Mouse (Mus musculus) thymus, adult 2 months (tissue): ENCODE measurements around the gene Klrc3. TPM values are rescaled to one million over a fixed set of nuclear protein-coding genes. Genes with fewer than 3 reads are reported as not detected.
"Not testable (repeated sequence)": the region's sequence is repeated elsewhere in the genome, so short reads cannot be mapped to it uniquely, and the experiment has no call there.

Experiments used
- DNase-seq: peaks from one replicate; pipeline ENCODE4 v3.0.0; 2021
- H3K27ac ChIP-seq: fragments of 200-500 bp; 2 replicates; pipeline ENCODE4 v1.5.1; 2012; ENCODE audit warnings: low read length, control low read depth; ENCODE audit not compliant: control insufficient read depth, insufficient read depth
- H3K27me3 ChIP-seq: fragments of 200-500 bp; 2 replicates; pipeline ENCODE4 v1.6.1; 2012; ENCODE audit warnings: mild to moderate bottlenecking, low read length, moderate library complexity, mixed read lengths; ENCODE audit not compliant: control insufficient read depth, insufficient read depth
- H3K36me3 ChIP-seq: fragments of 200-500 bp; 2 replicates; pipeline ENCODE4 v1.6.1; 2012; ENCODE audit warnings: mild to moderate bottlenecking, low read length, moderate library complexity; ENCODE audit not compliant: control insufficient read depth, insufficient read depth
- H3K4me1 ChIP-seq: fragments of 200-500 bp; replicated peaks from 2 replicates; pipeline ENCODE4 v1.6.1; 2012; ENCODE audit warnings: low read length; ENCODE audit not compliant: control insufficient read depth, insufficient read depth
- H3K4me3 ChIP-seq: fragments of 200-500 bp; 2 replicates; pipeline ENCODE4 v1.5.1; 2012; ENCODE audit warnings: mild to moderate bottlenecking, low read length, control low read depth, moderate library complexity; ENCODE audit not compliant: control insufficient read depth, insufficient read depth
- CTCF ChIP-seq: fragments of 200-500 bp; IDR thresholded peaks from 2 replicates; pipeline ENCODE4 v1.5.1; 2012; ENCODE audit warnings: mild to moderate bottlenecking, control low read depth, low read length, moderate library complexity, borderline replicate concordance; ENCODE audit not compliant: control insufficient read depth, poor library complexity, insufficient read depth; ENCODE audit errors: extremely low read depth
- POLR2A ChIP-seq: fragments of 200-500 bp; IDR thresholded peaks from 2 replicates; pipeline ENCODE4 v1.6.1; 2012; ENCODE audit warnings: mild to moderate bottlenecking, low read length, control low read depth, moderate library complexity; ENCODE audit not compliant: control insufficient read depth, poor library complexity, insufficient read depth; ENCODE audit errors: extremely low read depth
- WGBS: fragments of 180-500 bp; shearing (Covaris S2); methylation state at CpG from one replicate; pipeline ENCODE4 v1.1.7; 2018; 5-methylcytosine and 5-hydroxymethylcytosine counted together
- polyA plus RNA-seq: library from polyadenylated mRNA; depleted of rRNA; stranded (reverse); fragments of >200 nt; gene quantifications from 2 replicates; pipeline ENCODE4 v1.2.3, GENCODE M21; 2012; rRNA removed

Klrc3 gene
- polyA plus RNA-seq, result 0.40 TPM in 1 of 2 replicates, not detected in the other

- WGBS, result 95% methylated on average over 3 of the region's 3 CpGs
- not testable (repeated sequence) for H3K4me3 ChIP-seq, H3K27ac ChIP-seq, H3K4me1 ChIP-seq, H3K36me3 ChIP-seq, H3K27me3 ChIP-seq, DNase-seq
Observed at GRCm38 (mm10) chr6:129643237-129643636, at the start of gene Klrc3. Gene Klrc3, minus strand, starts transcription at chr6:129643337.

GRCm38 (mm10) chr6:129691436-129691835 is 48.3 kb upstream of the Klrc3 start:
- not testable (repeated sequence) for H3K27ac ChIP-seq, H3K4me1 ChIP-seq, H3K36me3 ChIP-seq, H3K27me3 ChIP-seq, H3K4me3 ChIP-seq, DNase-seq
- WGBS, result 85% methylated on average over 10 of the region's 10 CpGs

- DNase-seq, result peak; percentile 1
- Histone ChIP-seq H3K27me3 (no peaks in the 10 kb centered on the region), H3K36me3 (no peaks in the 10 kb centered on the region), H3K27ac (no peak overlapping the region), H3K4me3 (no peak overlapping the region), H3K4me1 (no peaks in the 10 kb centered on the region)
- 6% methylated on average over 1 of the region's 1 CpGs for WGBS
- no peak for TF ChIP-seq POLR2A
- TF ChIP-seq CTCF, result no peak
Observed at GRCm38 (mm10) chr6:129680379-129680778, 37.2 kb upstream of the Klrc3 start.

- TF ChIP-seq CTCF, result no peak
- TF ChIP-seq POLR2A, result no peak
- 96% methylated on average over 3 of the region's 3 CpGs for WGBS
- DNase-seq, result no peak
- Histone ChIP-seq H3K4me3 (no peak within 1 kb of the TSS), H3K36me3 (no peaks in the 10 kb centered on the region), H3K4me1 (no peaks in the 10 kb centered on the region), H3K27me3 (no peaks in the 10 kb centered on the region), H3K27ac (no peak within 1 kb of the TSS)
Observed at GRCm38 (mm10) chr6:129678873-129679272, 35.7 kb upstream of the Klrc3 start, which contains the start of gene Klrc1. Gene Klrc1, minus strand, starts transcription at chr6:129678973.

GRCm38 (mm10) chr6:129661301-129661700 is 18.2 kb upstream of the Klrc3 start:
- WGBS, result no CpG with 5 or more reads among the region's 3 CpGs
- H3K4me1 ChIP-seq, H3K27ac ChIP-seq, DNase-seq, H3K36me3 ChIP-seq, H3K27me3 ChIP-seq, H3K4me3 ChIP-seq: not testable (repeated sequence)

- 84% methylated on average over 4 of the region's 4 CpGs for WGBS
- not testable (repeated sequence) for DNase-seq, H3K4me3 ChIP-seq, H3K27ac ChIP-seq, H3K27me3 ChIP-seq, H3K4me1 ChIP-seq, H3K36me3 ChIP-seq
Observed at GRCm38 (mm10) chr6:129660589-129660988, 17.5 kb upstream of the Klrc3 start, which contains the start of gene Klrc2. Gene Klrc2, minus strand, starts transcription at chr6:129660689.

- DNase-seq, H3K36me3 ChIP-seq, H3K27ac ChIP-seq, H3K4me1 ChIP-seq, H3K4me3 ChIP-seq, H3K27me3 ChIP-seq: not testable (repeated sequence)
- 83% methylated on average over 1 of the region's 3 CpGs for WGBS
Observed at GRCm38 (mm10) chr6:129644054-129644453, 917 bp upstream of the Klrc3 start.

- DNase-seq, H3K36me3 ChIP-seq, H3K27ac ChIP-seq, H3K4me3 ChIP-seq, H3K27me3 ChIP-seq, H3K4me1 ChIP-seq: not testable (repeated sequence)
- 49% methylated on average over 2 of the region's 2 CpGs for WGBS
Observed at GRCm38 (mm10) chr6:129631046-129631445, 12.1 kb downstream of the Klrc3 start.
